Mouse (Mus musculus) liver, postnatal 0 days (tissue): ENCODE measurements at regions not wholly inside any gene's neighbourhood (a gene's known extent, or its start where the extent isn't known, plus 50 kb on each side); places are given as distances from the start of the nearest gene placed in this dataset.

Experiments
- ATAC-seq: fragments of 200-750 bp; cut with Nextera tagmentation; 2 replicates; pipeline ENCODE4 v1.8.0; 2017; ENCODE audit warnings: mild to moderate bottlenecking, moderate library complexity
- DNase-seq: peaks from one replicate; pipeline ENCODE4 v3.0.0-alpha.2; 2016
- H3K27ac ChIP-seq: fragments of 300-500 bp; sonication (generic); 2 replicates; pipeline ENCODE4 v1.5.1; 2014; ENCODE audit warnings: antibody characterized with exemption, moderate library complexity, mild to moderate bottlenecking, low read depth
- H3K27me3 ChIP-seq: fragments of 300-500 bp; sonication (generic); 2 replicates; pipeline ENCODE4 v1.6.1; 2014; ENCODE audit warnings: low read length, control low read depth, mixed read lengths; ENCODE audit not compliant: insufficient read depth
- H3K36me3 ChIP-seq: fragments of 300-500 bp; sonication (generic); replicated peaks from 2 replicates; pipeline ENCODE4 v1.6.1; 2014; ENCODE audit warnings: mild to moderate bottlenecking, control low read depth, low read length, moderate library complexity, mixed read lengths; ENCODE audit not compliant: insufficient read depth
- H3K4me1 ChIP-seq: fragments of 300-500 bp; sonication (generic); 2 replicates; pipeline ENCODE4 v1.6.1; 2014; ENCODE audit warnings: antibody characterized with exemption, mild to moderate bottlenecking, control low read depth; ENCODE audit not compliant: insufficient read depth
- H3K4me2 ChIP-seq: fragments of 300-500 bp; sonication (generic); 2 replicates; pipeline ENCODE4 v1.6.1; 2014; ENCODE audit warnings: low read depth, mild to moderate bottlenecking, low read length, moderate library complexity, mixed read lengths
- H3K4me3 ChIP-seq: fragments of 300-500 bp; sonication (generic); 2 replicates; pipeline ENCODE4 v1.5.1; 2014; ENCODE audit warnings: low read depth, low read length
- H3K9ac ChIP-seq: fragments of 300-500 bp; sonication (generic); replicated peaks from 2 replicates; pipeline ENCODE4 v1.6.1; 2014; ENCODE audit warnings: mild to moderate bottlenecking, moderate library complexity
- H3K9me3 ChIP-seq: fragments of 300-500 bp; sonication (generic); 2 replicates; pipeline ENCODE4 v1.6.1; 2016; ENCODE audit warnings: mild to moderate bottlenecking, control low read depth, low read length, mixed read lengths
- CTCF ChIP-seq: sonication (generic); IDR thresholded peaks from 2 replicates; pipeline ENCODE4 v1.5.1; 2016; ENCODE audit warnings: antibody characterized with exemption, low read depth
- EP300 ChIP-seq: IDR thresholded peaks from 2 replicates; pipeline ENCODE4 v1.6.1; 2016; ENCODE audit warnings: antibody characterized with exemption, low read depth, mild to moderate bottlenecking
- WGBS: fragments of 180-500 bp; shearing (Covaris S2); extraction: QIAGEN DNeasy Blood & Tissue Kit; methylation state at CpG from one replicate; pipeline ENCODE4 v1.1.7; 2014; ENCODE audit not compliant: insufficient replicate concordance; 5-methylcytosine and 5-hydroxymethylcytosine counted together

GRCm38 (mm10) chr14:46260291-46260980 lies 118.8 kb upstream of the Gm15217 start:
- H3K27ac ChIP-seq = peak overlapping the region; percentile 87

GRCm38 (mm10) chr14:46275455-46275854 lies 103.8 kb upstream of the Gm15217 start:
- DNase-seq (no peak), ATAC-seq (no peak)
- Histone ChIP-seq H3K9me3 (no peaks in the 10 kb centered on the region), H3K4me1 (no peaks in the 10 kb centered on the region; the same call in 1 of the 2 replicates), H3K4me3 (no peak overlapping the region), H3K36me3 (no peaks in the 10 kb centered on the region), H3K27me3 (no peaks in the 10 kb centered on the region), H3K9ac (no peak overlapping the region), H3K4me2 (no peak overlapping the region), H3K27ac (no peak overlapping the region)
- WGBS = 83% methylated on average over 10 of the region's 10 CpGs
- no peak for TF ChIP-seq CTCF
- TF ChIP-seq EP300 = no peak

More at GRCm38 (mm10) chr14:46260291-46260980, 118.8 kb upstream of the Gm15217 start:
- WGBS = 44% methylated on average over 4 of the region's 4 CpGs
- Histone ChIP-seq H3K27me3 (no peaks in the 10 kb centered on the region), H3K9ac (no peak overlapping the region), H3K9me3 (no peaks in the 10 kb centered on the region), H3K4me2 (no peak overlapping the region), H3K4me1 (peaks cover 5% of the 10 kb centered on the region), H3K4me3 (no peak overlapping the region), H3K36me3 (no peaks in the 10 kb centered on the region)
- no peak for TF ChIP-seq EP300
- no peak for TF ChIP-seq CTCF
- ATAC-seq (peak; percentile 94), DNase-seq (peak; percentile 49)

GRCm38 (mm10) chr14:46276926-46277831 lies 102.0 kb upstream of the Gm15217 start:
- TF ChIP-seq EP300 = no peak
- Histone ChIP-seq H3K36me3 (no peaks in the 10 kb centered on the region), H3K9me3 (no peaks in the 10 kb centered on the region), H3K27me3 (no peaks in the 10 kb centered on the region), H3K4me2 (no peak overlapping the region), H3K4me1 (no peaks in the 10 kb centered on the region; the same call in 1 of the 2 replicates), H3K27ac (no peak overlapping the region), H3K4me3 (no peak overlapping the region), H3K9ac (no peak overlapping the region)
- 77% methylated on average over 6 of the region's 6 CpGs for WGBS
- no peak for DNase-seq
- no peak for ATAC-seq

- H3K36me3 ChIP-seq = no peaks in the 10 kb centered on the region
- no peaks in the 10 kb centered on the region for H3K27me3 ChIP-seq
- H3K9me3 ChIP-seq = no peaks in the 10 kb centered on the region
- TF ChIP-seq CTCF (no peak), EP300 (no peak)
- DNase-seq (no peak), ATAC-seq (no peak)
- no peak overlapping the region for H3K4me2 ChIP-seq
- no peaks in the 10 kb centered on the region; the same call in 1 of the 2 replicates for H3K4me1 ChIP-seq
- 72% methylated on average over 9 of the region's 9 CpGs for WGBS
- H3K4me3 ChIP-seq = no peak overlapping the region
- H3K27ac ChIP-seq = no peak overlapping the region
- H3K9ac ChIP-seq = no peak overlapping the region
Measured at GRCm38 (mm10) chr14:46277832-46278611, 101.2 kb upstream of the Gm15217 start.

- H3K27ac ChIP-seq = no peak overlapping the region
- ATAC-seq = no peak
- 58% methylated on average over 2 of the region's 2 CpGs for WGBS
Measured at GRCm38 (mm10) chr14:46292398-46292797, 86.8 kb upstream of the Gm15217 start.

DNA sequence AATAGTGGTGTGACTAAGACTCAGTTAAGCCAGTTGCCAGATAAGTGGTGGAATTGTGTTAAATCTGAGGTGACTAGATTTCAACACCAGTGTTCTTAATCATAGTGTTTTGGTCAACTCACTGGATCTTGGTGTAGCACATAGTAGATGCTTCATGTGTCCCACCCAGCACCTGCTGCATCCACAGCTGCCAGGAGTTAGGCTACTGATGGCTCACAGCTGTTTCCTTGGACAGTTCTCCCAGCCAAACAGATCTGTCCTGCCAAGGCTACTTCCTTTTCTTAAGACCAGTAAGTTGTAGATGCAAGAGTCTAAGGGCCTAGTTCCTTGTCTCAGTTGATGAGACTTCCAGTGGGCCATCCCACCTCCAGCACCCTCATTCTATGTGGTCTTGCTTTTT lies 82.9 kb upstream of the Gm15217 start:
- H3K9ac ChIP-seq = no peak overlapping the region
- H3K27me3 ChIP-seq = no peaks in the 10 kb centered on the region
- no peaks in the 10 kb centered on the region for H3K36me3 ChIP-seq
- no peak for ATAC-seq
- H3K4me1 ChIP-seq = no peaks in the 10 kb centered on the region
- H3K4me2 ChIP-seq = no peak overlapping the region
- DNase-seq = no peak
- H3K27ac ChIP-seq = no peak overlapping the region
- no peaks in the 10 kb centered on the region for H3K9me3 ChIP-seq
- no peak overlapping the region for H3K4me3 ChIP-seq
- TF ChIP-seq CTCF = no peak
- TF ChIP-seq EP300 = no peak

More at GRCm38 (mm10) chr14:46292398-46292797, 86.8 kb upstream of the Gm15217 start:
- Histone ChIP-seq H3K4me2 (no peak overlapping the region), H3K9ac (no peak overlapping the region), H3K36me3 (no peaks in the 10 kb centered on the region), H3K9me3 (no peaks in the 10 kb centered on the region), H3K4me1 (no peaks in the 10 kb centered on the region), H3K27me3 (no peaks in the 10 kb centered on the region), H3K4me3 (no peak overlapping the region)
- TF ChIP-seq EP300 (no peak), CTCF (no peak)
- no peak for DNase-seq
